Mouse (Mus musculus) heart, postnatal 0 days (tissue): ENCODE measurements around the gene Cdadc1. TPM values are rescaled to one million over a fixed set of nuclear protein-coding genes. Genes with fewer than 3 reads are reported as not detected.

Source experiments
- ATAC-seq: fragments of 200-750 bp; cut with Nextera tagmentation; 2 replicates; pipeline ENCODE4 v1.8.0; 2017; ENCODE audit warnings: low read depth, moderate number of reproducible peaks, moderate library complexity; ENCODE audit not compliant: insufficient read depth
- DNase-seq: peaks from one replicate; pipeline ENCODE4 v3.0.0-alpha.2; 2016; ENCODE audit warnings: low spot score
- H3K27ac ChIP-seq: fragments of 300-500 bp; sonication (generic); 2 replicates; pipeline ENCODE4 v1.5.1; 2014; ENCODE audit warnings: low read depth, mild to moderate bottlenecking
- H3K27me3 ChIP-seq: fragments of 300-500 bp; sonication (generic); 2 replicates; pipeline ENCODE4 v1.6.1; 2014; ENCODE audit warnings: low read length, mixed read lengths; ENCODE audit not compliant: control insufficient read depth, insufficient read depth
- H3K36me3 ChIP-seq: fragments of 300-500 bp; sonication (generic); replicated peaks from 2 replicates; pipeline ENCODE4 v1.6.1; 2014; ENCODE audit warnings: low read length, mixed read lengths; ENCODE audit not compliant: control insufficient read depth, insufficient read depth
- H3K4me1 ChIP-seq: fragments of 300-500 bp; sonication (generic); 2 replicates; pipeline ENCODE4 v1.6.1; 2014; ENCODE audit warnings: antibody characterized with exemption; ENCODE audit not compliant: control insufficient read depth, insufficient read depth
- H3K4me2 ChIP-seq: fragments of 300-500 bp; sonication (generic); 2 replicates; pipeline ENCODE4 v1.6.1; 2014; ENCODE audit warnings: low read depth, mild to moderate bottlenecking, low read length, moderate library complexity
- H3K4me3 ChIP-seq: fragments of 300-500 bp; sonication (generic); 2 replicates; pipeline ENCODE4 v1.5.1; 2014; ENCODE audit warnings: low read depth, low read length
- H3K9ac ChIP-seq: fragments of 300-500 bp; sonication (generic); replicated peaks from 2 replicates; pipeline ENCODE4 v1.6.1; 2014; ENCODE audit warnings: low read depth, low read length, mixed read lengths
- H3K9me3 ChIP-seq: fragments of 300-500 bp; sonication (generic); replicated peaks from 2 replicates; pipeline ENCODE4 v1.6.1; 2016; ENCODE audit warnings: low read length; ENCODE audit not compliant: control insufficient read depth
- CTCF ChIP-seq: IDR thresholded peaks from 2 replicates; pipeline ENCODE4 v1.5.1; 2016; ENCODE audit warnings: antibody characterized with exemption, control low read depth, low read depth
- EP300 ChIP-seq: IDR thresholded peaks from 2 replicates; pipeline ENCODE4 v1.6.1; 2016; ENCODE audit warnings: antibody characterized with exemption, low read depth
- WGBS: fragments of 180-500 bp; shearing (Covaris S2); extraction: QIAGEN DNeasy Blood & Tissue Kit; methylation state at CpG from one replicate; pipeline ENCODE4 v1.1.7; 2014; 5-methylcytosine and 5-hydroxymethylcytosine counted together
- polyA plus RNA-seq: library from polyadenylated mRNA; unstranded; fragments of >200 nt; fragmentation: Nextera tagmentation; extraction: Ambion mirVana; gene quantifications from 2 replicates; pipeline ENCODE4 v1.2.1, GENCODE M21; 2015
- total RNA-seq: library from RNA; depleted of rRNA; stranded (reverse); fragments of >200 nt; gene quantifications from 2 replicates; pipeline ENCODE4 v1.2.3, GENCODE M21; 2014; ENCODE audit warnings: low replicate concordance

Cdadc1 gene
- total and polyA plus RNA-seq, 2 experiments from 2014 or later = 5.3 to 30.9 TPM

GRCm38 (mm10) chr14:59594988-59595387 is 2.8 kb downstream of the Cdadc1 start:
- DNase-seq = no peak
- H3K9ac ChIP-seq = no peak overlapping the region
- no peaks in the 10 kb centered on the region for H3K27me3 ChIP-seq
- no peaks in the 10 kb centered on the region for H3K9me3 ChIP-seq
- 87% methylated on average over 3 of the region's 3 CpGs for WGBS
- peaks cover 23% of the 10 kb centered on the region for H3K36me3 ChIP-seq
- H3K27ac ChIP-seq = no peak overlapping the region
- TF ChIP-seq CTCF (no peak), EP300 (no peak)
- H3K4me1 ChIP-seq = peaks cover 6% of the 10 kb centered on the region
- H3K4me2 ChIP-seq = no peak overlapping the region
- no peak overlapping the region for H3K4me3 ChIP-seq
- ATAC-seq = no peak

DNA sequence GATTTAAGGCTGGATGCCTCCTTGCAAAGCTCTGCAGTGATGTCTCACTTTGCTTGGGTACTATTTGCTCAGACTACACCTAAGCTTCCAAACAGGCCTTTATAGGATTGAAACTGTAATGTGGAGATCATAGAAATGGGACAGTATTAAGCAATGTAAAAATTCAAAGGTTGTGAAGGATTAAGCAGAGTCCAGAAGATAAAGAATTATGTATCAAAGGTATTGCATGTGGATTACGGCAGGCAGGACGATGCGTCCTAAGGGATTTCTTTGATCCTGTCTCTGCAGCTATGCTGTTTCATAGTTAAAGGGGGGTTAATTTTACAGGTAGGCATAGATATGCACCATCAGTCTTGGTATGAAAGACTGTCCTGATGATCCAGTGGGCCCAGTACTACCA is 5.2 kb downstream of the Cdadc1 start:
- Histone ChIP-seq H3K4me3 (no peak overlapping the region), H3K4me2 (no peak overlapping the region), H3K36me3 (peaks cover 44% of the 10 kb centered on the region), H3K9ac (no peak overlapping the region), H3K27me3 (no peaks in the 10 kb centered on the region), H3K4me1 (peaks cover 6% of the 10 kb centered on the region), H3K9me3 (no peaks in the 10 kb centered on the region), H3K27ac (no peak overlapping the region)
- ATAC-seq (no peak), DNase-seq (no peak)
- WGBS = 90% methylated on average over 3 of the region's 3 CpGs
- TF ChIP-seq EP300 = no peak
- no peak for TF ChIP-seq CTCF

DNA sequence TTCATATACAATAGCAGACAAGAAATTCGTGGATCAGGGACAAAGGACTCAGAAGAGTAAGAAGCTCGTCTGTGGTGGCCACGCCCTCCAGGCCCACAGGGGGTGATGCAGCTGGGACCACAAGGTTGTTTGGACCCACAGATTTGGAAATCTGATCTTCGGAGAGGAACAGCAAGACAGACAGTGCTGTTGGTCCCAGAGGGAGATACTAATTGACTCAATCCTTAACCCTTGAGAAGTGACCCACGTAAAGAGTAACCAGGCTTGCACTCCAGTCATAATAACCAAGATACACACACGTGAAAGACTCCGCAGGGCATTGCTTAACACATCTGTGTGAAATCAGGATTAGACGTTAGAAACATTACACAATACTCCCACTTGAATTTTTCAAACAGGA is 5.9 kb downstream of the Cdadc1 start:
- ATAC-seq (no peak), DNase-seq (no peak)
- H3K4me1 ChIP-seq = peaks cover 4% of the 10 kb centered on the region
- no peak overlapping the region for H3K4me2 ChIP-seq
- H3K27me3 ChIP-seq = no peaks in the 10 kb centered on the region
- no peaks in the 10 kb centered on the region for H3K9me3 ChIP-seq
- no peak overlapping the region for H3K9ac ChIP-seq
- 80% methylated on average over 8 of the region's 8 CpGs for WGBS
- H3K27ac ChIP-seq = no peak overlapping the region
- no peak overlapping the region for H3K4me3 ChIP-seq
- H3K36me3 ChIP-seq = peaks cover 47% of the 10 kb centered on the region
- TF ChIP-seq EP300 (no peak), CTCF (no peak)

DNA sequence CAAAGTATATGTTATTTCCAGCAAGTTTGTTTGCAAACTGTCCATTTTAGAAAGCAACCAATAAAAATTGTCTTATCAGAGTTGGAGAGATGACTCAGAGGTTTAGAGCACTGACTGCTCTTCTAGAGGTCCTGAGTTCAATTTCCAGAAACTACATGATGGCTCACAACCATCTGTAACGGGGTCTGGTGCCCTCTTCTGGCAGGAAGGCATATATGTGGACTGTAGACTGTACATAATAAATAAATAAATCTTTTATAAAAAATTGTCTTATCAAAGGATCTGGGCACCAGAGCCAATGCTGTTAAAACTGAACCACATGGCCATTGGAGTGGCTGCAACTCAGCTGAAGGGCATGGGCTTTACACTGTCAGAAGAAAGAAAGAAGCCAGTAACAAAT is 7.1 kb downstream of the Cdadc1 start:
- no peak overlapping the region for H3K27ac ChIP-seq
- no peak for DNase-seq
- H3K27me3 ChIP-seq = no peaks in the 10 kb centered on the region
- H3K4me2 ChIP-seq = no peak overlapping the region
- no peaks in the 10 kb centered on the region for H3K4me1 ChIP-seq
- no peak overlapping the region for H3K9ac ChIP-seq
- peaks cover 57% of the 10 kb centered on the region for H3K36me3 ChIP-seq
- no peak for ATAC-seq
- TF ChIP-seq CTCF = peak; percentile 38
- TF ChIP-seq EP300 = no peak
- WGBS = 69% methylated on average over 1 of the region's 1 CpGs
- H3K9me3 ChIP-seq = no peaks in the 10 kb centered on the region
- no peak overlapping the region for H3K4me3 ChIP-seq

GRCm38 (mm10) chr14:59576385-59576784 is 21.4 kb downstream of the Cdadc1 start:
- H3K9me3 ChIP-seq = no peaks in the 10 kb centered on the region
- H3K9ac ChIP-seq = no peak overlapping the region
- H3K27me3 ChIP-seq = no peaks in the 10 kb centered on the region
- H3K36me3 ChIP-seq = peaks cover 34% of the 10 kb centered on the region
- no peak overlapping the region for H3K4me2 ChIP-seq
- H3K27ac ChIP-seq = no peak overlapping the region
- ATAC-seq (no peak), DNase-seq (no peak)
- H3K4me1 ChIP-seq = peaks cover 11% of the 10 kb centered on the region
- no peak overlapping the region for H3K4me3 ChIP-seq
- TF ChIP-seq EP300 (no peak), CTCF (no peak)
- 80% methylated on average over 5 of the region's 5 CpGs for WGBS

DNA sequence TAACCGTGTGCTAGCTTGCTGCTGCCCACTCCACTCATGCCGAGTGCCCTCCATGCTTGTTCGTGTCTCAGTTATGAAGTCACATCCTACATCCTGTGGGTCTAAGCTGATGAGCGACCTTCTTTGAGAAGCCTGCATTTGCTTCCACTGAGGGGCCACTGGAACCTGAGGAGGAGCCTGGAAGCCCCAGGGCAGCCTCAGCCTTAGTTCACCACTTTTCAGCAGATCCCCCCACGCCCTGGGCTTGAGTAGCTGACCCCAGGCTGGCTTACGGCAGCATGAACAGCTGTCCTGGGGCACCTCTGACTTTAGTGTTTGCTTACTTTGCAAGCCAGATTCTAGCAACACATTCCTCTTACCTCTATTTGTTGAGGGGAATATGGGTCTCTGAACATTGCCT is 31.0 kb downstream of the Cdadc1 start:
- Histone ChIP-seq H3K4me1 (no peaks in the 10 kb centered on the region), H3K9ac (no peak overlapping the region), H3K27ac (no peak overlapping the region), H3K9me3 (no peaks in the 10 kb centered on the region), H3K36me3 (peaks cover 43% of the 10 kb centered on the region), H3K4me3 (no peak overlapping the region), H3K4me2 (no peak overlapping the region), H3K27me3 (no peaks in the 10 kb centered on the region)
- TF ChIP-seq EP300 = no peak
- TF ChIP-seq CTCF = no peak
- DNase-seq = no peak
- no peak for ATAC-seq
- 83% methylated on average over 6 of the region's 6 CpGs for WGBS
